Mouse (Mus musculus): ENCODE results near the gene Mfsd2b. TPM values are rescaled to one million over a fixed set of nuclear protein-coding genes. Genes with fewer than 3 reads are reported as not detected.
"Not testable (repeated sequence)": the region's sequence is repeated elsewhere in the genome, so short reads cannot be mapped to it uniquely, and the experiment has no call there.

Mfsd2b gene
- under 1 TPM; 0.80 to 0.87 TPM for total RNA-seq (2021)

DNA sequence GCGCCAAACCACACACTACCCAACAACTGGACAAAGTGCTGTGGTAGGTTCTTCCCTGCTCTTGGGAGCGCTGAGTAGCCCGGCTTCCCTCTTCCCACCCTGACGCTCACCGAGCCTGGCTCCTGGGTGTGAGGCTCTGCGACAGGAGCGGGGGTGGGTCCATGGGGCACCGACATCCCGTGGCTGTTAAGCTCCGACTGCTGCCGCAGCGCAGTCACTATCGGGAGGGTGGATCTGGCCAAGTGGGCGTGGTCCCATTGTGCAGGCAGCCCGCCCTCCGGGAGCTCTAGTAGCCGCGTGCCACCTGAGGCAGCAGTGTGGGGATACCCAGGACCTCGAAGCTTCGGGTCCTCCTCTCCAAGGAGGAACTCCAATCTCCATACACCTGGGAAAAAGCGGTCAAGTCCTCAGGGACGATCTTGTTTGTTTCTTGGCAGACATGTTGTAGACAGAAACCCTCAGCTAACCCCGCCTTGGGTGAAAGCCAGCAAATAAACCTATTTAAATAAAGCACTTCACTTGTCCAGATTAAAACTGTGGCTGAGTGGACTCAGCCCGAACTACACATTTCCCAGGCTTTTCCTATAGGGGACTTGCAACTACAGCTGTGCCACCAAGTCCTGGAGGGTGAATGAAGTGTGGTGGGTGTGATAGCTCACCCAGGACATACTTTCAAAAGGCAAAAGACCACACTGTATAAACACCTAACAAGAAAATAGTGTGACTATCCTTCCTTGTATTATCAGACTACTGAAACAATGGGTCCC, at the start of gene Mfsd2b:
TSS of gene Mfsd2b (minus strand) at position 199 of the 767 bp plus-strand sequence.
- intact Hi-C loops (cut with DNase I): no loop called here
- peak; percentile 34 to 49 for DNase-seq (ENCODE audit: low spot score in 2 of 2)

DNA sequence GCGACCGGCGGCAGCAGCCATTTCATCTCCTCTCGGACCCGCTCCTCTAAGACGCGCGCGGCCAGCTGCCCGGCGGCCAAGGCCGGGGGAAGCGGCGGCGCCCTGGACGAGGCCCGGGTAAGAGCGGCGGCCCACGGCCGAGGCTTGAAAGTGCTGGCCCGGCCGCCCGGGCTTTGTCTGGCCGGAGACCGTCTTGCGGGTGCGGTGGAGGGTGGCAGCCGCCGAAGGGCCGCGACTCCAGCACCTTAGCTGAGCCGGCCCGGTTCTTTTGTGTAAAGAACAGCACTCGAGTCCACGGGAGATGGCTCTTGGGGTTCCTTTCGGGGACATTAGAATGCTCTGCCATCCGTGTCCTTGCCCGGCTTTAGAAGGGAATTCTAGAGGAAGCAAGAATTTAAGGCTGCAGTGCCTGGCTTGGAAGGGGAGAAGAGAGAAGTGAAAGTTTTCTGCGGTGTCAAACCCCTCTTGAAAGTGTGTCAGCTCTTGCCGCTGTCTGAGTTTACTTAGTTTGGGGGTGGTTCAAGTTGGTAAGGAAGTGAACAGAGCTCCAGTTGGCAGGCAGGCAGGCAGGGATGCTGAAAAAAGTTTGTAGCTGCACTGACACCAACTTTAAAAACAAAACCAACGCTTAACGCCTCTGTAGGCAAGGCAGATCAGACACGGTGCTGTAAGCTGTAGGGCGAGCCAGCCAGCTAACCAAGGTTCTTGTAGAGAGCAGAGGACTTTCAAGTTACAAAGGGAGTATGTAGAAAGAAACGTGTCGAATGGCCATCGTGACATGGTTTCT, 43.8 kb upstream of the Mfsd2b start:
- intact Hi-C loops (cut with DNase I): loop anchor here (5.0 kb wide), 3 partner anchors 54 to 326 kb away; partner anchors contain the start of genes Fkbp1b, Gm3625, Itsn2 and Wdcp

DNA sequence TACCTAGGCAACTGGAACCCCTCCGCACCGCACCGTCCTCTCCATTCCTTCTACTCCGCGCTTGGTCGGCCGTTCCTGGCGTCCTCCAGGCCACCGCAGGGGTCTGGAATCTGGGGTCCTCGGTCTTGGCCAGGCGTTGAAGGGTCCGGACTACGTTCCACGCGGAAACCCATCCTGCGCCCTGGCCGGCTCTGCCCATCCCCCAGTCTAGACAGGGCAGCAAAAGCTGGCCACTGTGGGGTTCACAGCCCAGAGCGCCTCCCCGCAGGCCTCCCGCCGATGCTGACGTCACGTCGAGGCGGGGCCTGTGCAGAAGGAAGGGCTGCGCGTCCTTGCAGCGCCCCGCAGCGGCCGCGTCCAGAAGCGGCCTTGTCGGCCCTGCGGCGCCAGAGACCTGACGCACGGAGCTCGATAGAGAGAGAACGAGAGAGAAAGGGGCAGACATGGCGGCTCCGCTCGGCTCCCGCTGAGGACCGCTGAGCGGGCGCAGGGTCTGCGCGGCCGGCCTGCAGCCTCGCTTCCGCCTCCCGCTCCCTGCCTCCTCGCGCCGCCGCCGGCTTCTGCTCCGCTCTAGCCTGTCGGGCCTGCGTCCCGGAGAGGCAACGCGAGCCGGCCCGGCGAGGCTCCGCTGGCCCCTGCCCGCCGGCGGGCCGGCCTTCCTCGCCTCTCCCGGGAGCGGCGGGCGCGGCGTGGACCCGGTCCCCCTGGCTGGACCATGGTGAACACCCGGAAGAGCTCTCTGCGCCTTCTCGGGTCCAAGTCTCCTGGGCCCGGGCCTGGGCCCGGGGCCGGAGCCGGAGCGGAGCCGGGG, 43.0 kb upstream of the Mfsd2b start, which contains the start of gene Atad2b:
TSS of gene Atad2b (plus strand) at position 360 of the 811 bp plus-strand sequence.
- DNase-seq (ENCODE audit: low spot score in 2 of 2): peak; percentile 98
- intact Hi-C loops (cut with DNase I): loop anchor here (5.0 kb wide), 3 partner anchors 55 to 325 kb away; partner anchors contain the start of genes Fkbp1b, Gm3625, Itsn2 and Wdcp

More for the DNA sequence above, 43.8 kb upstream of the Mfsd2b start:
- peak; percentile 57 to 80 for DNase-seq (ENCODE audit: low spot score in 2 of 2)

DNA sequence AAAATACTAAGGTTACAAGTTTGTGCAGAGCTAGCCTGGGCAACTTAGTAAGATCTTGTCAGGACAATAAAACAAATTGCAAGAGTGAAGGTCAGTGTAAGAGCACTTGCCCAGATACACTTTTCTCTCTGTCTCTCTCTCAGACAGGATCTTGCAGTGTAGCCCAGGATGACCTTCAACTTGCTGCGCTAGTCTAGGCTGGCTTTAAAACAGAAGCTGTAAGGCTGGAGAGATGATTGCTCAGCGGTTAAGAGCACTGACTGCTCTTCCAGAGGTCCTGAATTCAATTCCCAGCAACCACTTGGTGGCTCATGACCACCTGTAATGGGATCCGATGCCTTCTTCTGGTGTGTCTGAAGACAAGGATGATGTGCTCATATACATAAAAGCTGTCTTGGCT, 40.8 kb upstream of the Mfsd2b start:
- intact Hi-C loops (cut with DNase I): loop anchor here (5.0 kb wide), 3 partner anchors 57 to 323 kb away; partner anchors contain the start of genes Fkbp1b, Gm3625, Itsn2 and Wdcp
- no peak for DNase-seq (ENCODE audit: low spot score in 2 of 2)

DNA sequence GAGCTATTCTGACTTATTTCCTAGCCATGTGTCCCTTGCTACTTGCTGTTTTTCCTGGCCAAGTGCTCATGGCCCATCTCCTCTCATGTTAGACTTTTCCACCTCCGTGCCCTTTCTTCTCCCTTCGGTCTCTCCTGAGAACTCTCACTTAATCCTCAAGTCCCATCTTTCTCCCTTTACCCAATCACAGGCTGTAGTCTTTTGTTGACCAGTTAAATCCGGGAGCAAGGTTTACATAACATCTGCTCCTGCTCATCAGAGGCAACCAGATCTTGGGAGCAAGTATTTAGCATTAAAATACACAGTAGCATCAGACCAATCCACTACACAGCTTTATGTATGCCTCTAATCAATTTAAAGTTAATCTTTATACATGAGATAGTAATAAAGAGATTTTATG, 40.3 kb upstream of the Mfsd2b start:
- no peak for DNase-seq (ENCODE audit: low spot score in 2 of 2)
- intact Hi-C loops (cut with DNase I): no loop called here

DNA sequence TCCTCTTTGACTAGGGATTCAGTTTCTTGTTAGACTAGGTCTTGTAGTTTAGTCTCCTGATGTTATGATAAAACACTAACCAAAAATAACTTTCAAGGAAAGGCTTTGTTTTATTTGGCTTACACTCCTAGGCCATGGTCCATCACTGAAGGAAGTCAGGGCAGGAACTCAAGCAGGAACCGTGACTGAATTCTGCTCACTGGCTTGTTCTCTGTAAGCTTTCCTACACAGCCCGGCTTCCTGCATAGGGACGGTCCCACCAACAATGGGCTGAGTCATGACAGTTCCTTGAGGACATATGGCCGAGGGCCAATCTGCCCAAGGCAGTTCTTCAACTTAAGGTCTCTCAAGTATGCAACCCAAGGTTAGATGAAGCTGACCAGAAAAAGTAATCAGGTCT, 37.6 kb upstream of the Mfsd2b start:
- DNase-seq (ENCODE audit: low spot score in 2 of 2): no peak
- intact Hi-C loops (cut with DNase I): no loop called here

DNA sequence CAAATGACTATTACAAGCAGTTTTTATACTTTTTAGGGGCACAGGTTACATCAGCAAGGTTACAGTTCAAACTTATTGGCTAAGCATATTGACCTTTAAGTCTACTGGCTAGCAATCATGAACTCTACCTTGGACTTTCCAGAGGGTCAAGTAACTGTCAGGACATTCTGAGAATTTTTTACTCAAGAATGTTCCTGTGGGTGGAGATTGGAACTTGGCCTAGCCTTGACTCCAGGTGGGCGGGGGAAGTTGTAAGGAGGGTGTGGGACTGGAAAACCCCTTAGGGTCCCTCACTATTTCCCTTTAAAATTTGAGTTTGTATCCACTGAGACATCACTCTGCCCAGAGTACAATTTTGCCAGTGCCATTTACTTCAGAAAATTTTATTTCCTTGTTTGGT, 36.3 kb upstream of the Mfsd2b start:
- DNase-seq (ENCODE audit: low spot score in 2 of 2); intact Hi-C loops (cut with DNase I): not testable (repeated sequence)

DNA sequence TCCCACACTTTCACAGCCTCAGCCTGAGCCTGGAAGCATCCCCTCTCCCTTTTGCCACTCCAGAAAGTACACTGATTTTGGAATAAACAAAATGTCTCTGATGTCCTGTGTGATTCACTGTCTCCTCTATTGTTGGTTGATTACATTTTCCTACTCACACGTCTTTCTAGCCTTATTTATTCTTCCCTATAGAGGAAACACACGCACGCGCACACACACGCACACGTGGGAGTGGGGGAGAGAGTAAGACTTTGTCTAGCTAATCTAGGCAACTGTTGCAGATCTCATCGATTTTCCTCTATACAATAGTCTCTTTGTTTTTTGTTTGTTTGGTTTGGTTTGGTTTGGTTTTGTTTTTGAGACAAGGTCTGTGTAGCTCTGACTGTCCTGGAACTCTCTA, 34.2 kb upstream of the Mfsd2b start:
- intact Hi-C loops (cut with DNase I): no loop called here

DNA sequence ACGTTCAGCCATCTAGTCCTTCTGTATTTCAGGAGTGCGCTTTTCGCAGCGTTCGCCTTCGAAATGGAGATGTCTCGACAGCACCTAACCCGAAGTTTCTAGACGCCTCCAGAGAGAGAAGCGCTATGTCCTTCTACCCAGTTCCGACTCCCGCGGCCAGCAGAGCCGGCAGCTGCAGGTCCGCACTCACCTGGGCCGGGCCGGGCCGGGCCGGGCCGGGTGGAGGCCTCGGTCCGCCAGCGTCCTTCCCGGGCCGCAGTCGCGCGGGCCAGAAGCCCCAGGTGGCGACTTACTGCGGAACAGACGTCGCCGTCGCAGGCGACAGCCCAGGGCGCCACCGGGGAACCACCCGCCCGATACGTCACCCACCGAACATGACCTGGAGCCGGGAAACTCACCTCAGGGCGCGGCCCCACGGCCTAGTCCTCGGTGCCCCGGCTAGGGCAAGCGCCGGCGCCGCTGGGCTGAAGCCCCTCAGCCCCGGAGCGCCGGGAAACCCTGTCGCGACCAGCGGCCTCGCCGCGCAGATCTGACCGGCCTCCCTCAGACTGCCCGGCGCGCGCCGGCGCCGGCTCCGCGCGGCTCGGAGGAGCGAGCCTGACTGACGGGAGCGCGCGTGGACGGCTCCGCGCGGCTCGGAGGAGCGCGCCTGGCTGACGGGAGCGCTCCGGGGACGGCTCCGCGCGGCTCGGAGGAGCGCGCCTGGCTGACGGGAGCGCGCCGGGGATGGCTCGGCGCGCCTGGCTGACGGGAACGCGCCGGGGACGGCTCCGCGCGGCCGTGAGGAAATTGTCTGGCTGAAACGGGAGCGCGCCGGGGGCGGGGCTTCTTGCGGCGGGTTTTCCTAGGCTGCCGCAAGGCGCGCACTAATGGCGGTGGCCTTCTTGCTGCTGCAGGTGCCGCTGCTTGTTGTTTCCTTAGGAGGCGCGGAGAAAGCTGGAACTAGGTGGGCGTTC, 33.1 kb upstream of the Mfsd2b start, which contains the start of gene Ubxn2a:
TSS of gene Ubxn2a (minus strand) at position 755 of the 956 bp plus-strand sequence.
- intact Hi-C loops (cut with DNase I): no loop called here
- peak; percentile 95 for DNase-seq (ENCODE audit: low spot score in 2 of 2)

More for the DNA sequence above, 34.2 kb upstream of the Mfsd2b start:
- DNase-seq (ENCODE audit: low spot score in 2 of 2): no peak

DNA sequence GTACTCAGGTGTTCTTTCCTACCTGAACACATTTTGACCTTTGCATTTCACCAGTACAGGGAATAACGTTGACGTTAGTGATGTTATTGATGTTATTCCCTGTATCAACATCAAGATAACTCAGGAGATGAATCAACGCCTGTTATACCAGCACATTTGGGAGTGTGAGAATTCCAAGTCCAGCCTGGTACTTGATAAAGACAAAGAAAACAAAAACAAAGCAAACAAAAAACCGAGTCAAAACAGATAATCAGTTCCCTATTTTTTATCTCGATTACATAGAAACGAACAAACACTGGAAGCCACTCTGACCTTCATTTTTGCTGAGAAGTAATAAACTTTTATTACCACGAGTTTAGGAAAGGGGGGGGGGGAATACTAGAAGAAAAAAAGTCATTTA, 32.3 kb upstream of the Mfsd2b start:
- DNase-seq (ENCODE audit: low spot score in 2 of 2): no peak
- intact Hi-C loops (cut with DNase I): no loop called here

DNA sequence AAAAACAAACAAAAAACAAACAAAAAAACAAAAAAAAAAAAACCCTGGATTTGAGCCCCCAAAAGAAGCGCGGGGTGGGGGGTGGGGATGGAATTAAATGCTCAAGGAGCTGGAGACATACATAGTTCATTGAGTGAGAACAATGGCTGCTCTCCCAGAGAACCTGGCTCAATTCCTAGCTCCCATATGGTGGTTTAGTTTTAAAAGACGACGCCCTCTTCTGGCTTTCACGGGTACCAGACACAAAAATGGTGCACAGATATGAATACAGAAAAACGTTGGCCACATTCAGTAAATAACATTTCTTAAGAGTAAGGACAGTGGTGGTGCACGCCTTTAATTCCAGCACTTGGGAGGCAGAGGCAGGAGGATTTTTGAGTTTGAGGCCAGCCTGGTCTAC, 31.8 kb upstream of the Mfsd2b start:
- no peak for DNase-seq (ENCODE audit: low spot score in 2 of 2)
- intact Hi-C loops (cut with DNase I): no loop called here

DNA sequence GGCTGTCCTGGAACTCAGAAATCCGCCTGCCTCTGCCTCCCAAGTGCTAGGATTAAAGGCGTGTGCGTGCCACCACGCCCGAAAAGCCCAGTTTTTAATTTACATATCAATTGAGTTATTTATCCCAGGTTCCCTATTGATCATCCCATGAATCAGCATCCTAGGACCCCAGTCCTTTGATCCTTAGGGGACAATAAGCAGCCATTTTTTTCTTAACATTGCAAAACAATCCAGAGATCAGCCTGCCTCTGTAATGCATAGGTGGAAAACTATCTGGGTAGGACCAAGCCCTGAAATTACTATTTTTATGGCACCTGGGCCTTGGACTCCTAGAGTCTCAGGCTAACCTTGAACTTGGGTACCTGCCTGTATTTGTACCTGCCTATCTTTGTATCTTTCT, 23.9 kb upstream of the Mfsd2b start:
- DNase-seq (ENCODE audit: low spot score in 2 of 2): no peak
- intact Hi-C loops (cut with DNase I): no loop called here

DNA sequence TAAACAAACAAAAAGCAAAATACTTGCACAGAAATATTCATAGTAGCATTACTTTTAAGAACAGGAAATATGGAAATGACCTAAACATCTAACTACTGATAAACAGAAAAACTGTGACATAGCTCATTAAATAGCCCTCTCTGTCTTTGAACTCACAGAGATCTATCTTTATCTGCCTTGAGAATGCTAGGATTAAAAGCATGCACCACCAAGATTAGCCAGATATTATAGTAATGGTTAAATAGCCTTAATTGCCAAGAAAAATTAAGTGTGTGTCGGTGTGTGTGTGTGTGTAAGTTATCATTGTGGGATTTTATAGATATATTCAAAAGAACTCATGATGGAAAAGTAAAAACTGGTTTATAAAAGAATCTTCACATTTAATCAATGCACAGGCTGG, 15.7 kb upstream of the Mfsd2b start:
- no peak for DNase-seq (ENCODE audit: low spot score in 2 of 2)
- intact Hi-C loops (cut with DNase I): no loop called here

DNA sequence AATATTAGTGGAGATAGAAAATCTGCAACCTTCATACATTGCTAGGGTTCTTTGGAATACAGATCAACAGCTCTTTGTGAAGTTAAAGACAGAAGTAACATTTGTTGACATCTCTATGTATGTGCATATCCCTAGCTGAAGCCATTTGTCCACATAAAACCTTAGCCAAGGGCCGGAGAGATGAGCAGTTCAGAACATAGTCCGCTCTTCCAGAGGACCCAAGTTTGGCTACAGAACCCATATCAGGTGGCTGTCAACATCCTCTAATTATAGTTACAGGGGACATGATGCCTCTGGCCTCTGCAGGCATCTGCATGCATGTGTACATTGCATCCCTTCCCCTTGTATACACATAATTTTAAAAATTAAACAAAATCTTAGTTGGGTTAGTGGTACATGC, 15.1 kb upstream of the Mfsd2b start:
- no peak for DNase-seq (ENCODE audit: low spot score in 2 of 2)
- intact Hi-C loops (cut with DNase I): no loop called here

DNA sequence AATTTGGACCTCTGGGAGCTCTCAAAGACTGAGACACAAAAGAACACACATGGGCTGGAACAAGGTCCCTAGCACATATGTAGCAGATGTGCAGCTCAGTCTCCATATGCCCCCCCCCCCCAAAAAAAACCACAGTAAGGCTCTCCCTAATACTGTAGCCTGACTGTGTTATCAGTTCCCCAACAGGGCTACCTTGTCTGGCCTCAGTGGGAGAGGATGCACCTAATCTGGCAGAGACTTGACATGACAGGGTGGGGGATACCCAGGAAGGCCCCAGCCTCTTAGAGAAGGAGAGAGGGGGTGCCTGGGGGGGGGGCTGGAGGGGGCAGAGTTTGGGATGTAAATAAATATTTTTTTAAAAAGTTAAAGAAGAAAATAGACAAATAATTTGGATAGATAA, 14.6 kb upstream of the Mfsd2b start:
- intact Hi-C loops (cut with DNase I): no loop called here
- DNase-seq (ENCODE audit: low spot score in 2 of 2): no peak

DNA sequence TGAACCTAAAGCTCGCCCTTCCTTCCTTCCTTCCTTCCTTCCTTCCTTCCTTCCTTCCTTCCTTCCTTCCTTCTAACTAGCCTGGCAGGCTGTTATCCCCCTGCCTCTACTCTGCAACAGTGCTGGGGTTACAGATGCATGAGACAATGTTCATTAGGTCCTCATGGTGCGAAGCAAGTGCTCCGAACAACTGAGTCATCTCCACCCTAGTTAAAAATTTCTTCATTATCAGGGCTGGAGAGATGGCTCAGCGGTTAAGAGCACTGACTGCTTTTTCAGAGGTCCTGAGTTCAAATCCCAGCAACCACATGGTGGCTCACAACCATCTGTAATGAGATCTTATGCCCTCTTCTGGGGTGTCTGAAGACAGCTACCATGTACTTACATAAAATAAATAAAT, 12.4 kb upstream of the Mfsd2b start:
- intact Hi-C loops (cut with DNase I); DNase-seq (ENCODE audit: low spot score in 2 of 2): not testable (repeated sequence)

DNA sequence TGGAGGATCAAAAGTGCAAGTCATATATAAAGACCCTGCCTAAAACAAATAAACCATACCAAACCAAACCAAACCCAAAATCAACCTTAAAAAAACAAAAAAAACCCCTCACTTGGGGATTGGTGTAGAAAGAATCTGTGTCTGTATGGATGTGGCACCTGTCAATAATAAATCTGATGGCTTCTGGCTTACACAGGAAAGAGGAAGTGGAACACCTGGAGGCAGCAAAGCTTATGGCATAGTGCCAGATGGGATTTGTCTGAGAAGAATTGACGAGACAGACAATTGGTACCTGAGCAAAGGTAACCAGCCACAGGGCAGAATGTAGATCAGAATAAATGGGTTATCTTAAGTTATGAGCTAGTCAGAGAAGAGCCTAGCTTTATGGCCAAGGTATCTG, 10.9 kb upstream of the Mfsd2b start:
- intact Hi-C loops (cut with DNase I): no loop called here
- no peak for DNase-seq (ENCODE audit: low spot score in 2 of 2)

DNA sequence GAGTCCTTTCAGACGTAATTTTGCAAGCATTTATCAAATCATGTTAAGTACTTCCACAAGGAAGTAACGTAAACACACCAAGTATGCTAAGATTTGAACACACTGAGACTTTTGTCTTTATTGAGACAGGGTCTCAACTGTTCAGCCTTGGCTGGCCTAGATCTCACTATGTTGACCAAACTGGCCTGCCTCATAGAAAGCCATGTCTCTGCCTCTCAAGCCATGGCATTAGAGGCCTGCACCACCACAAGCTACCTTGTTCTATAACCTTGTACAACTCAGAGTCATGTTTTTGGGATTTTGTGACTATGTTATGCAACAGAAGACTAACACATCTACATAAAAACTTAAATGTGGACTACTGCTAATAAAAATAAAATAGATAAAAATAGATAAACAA, 7.9 kb upstream of the Mfsd2b start:
- DNase-seq (ENCODE audit: low spot score in 2 of 2): no peak
- intact Hi-C loops (cut with DNase I): no loop called here

DNA sequence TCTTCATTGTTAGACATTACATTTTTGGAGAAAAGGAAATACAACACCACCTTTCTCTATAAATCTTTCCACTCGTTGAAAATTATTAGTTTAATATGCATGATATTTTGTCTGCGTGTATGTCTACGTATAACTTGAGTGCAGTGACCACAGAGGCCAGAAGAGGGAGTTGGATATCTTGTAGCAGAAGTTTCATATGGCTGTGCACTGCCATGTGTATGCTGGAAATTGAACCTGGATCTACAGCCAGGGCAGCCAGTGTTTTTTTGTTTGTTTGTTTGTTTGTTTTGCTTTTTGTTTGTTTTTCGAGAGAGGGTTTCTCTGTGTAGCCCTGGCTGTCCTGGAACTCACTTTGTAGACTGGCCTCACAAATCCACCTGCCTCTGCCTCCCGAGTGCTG, 4.9 kb upstream of the Mfsd2b start:
- no peak for DNase-seq (ENCODE audit: low spot score in 2 of 2)
- intact Hi-C loops (cut with DNase I): no loop called here
